Mouse (Mus musculus) layer of hippocampus, adult 2 months (tissue): ENCODE data around the gene Akr1e1. TPM values are rescaled to one million over a fixed set of nuclear protein-coding genes. Genes with fewer than 3 reads are reported as not detected.

Experiments
- DNase-seq, 2 experiments: peaks; one replicate each; pipeline ENCODE4 v3.0.0; 2022; ENCODE audit warnings: low spot score in 2 of 2
- H3K27ac ChIP-seq: fragments of 200-600 bp; 2 replicates; pipeline ENCODE4 v1.8.1; 2022
- H3K4me3 ChIP-seq: fragments of 200-600 bp; 2 replicates; pipeline ENCODE4 v1.8.1; 2022; ENCODE audit warnings: mild to moderate bottlenecking
- CTCF ChIP-seq: fragments of 200-600 bp; conservative IDR thresholded peaks from 2 replicates; pipeline ENCODE4 v1.8.1; 2022; ENCODE audit warnings: antibody characterized with exemption, mild to moderate bottlenecking, moderate library complexity
- total RNA-seq, 2 experiments: library from RNA; stranded (reverse); gene quantifications; 2 replicates each; pipeline ENCODE4 v1.2.3; 2021

Akr1e1 gene
- total RNA-seq, 2 experiments from 2014 or later: 18.1 to 24.7 TPM

- DNase-seq: no peak
- no peak overlapping the region for H3K4me3 ChIP-seq
- no peak for TF ChIP-seq CTCF
- H3K27ac ChIP-seq: no peak overlapping the region
These were observed 49.8 kb downstream of the Akr1e1 start for GRCm38 (mm10) chr13:4559143-4559542.

Other genes starting within 250 kb of the Akr1e1 start
- not detected for gene Akr1c6, start 174.9 kb downstream of the Akr1e1 start, total RNA-seq
- gene Akr1c20, start 85.8 kb downstream of the Akr1e1 start, total RNA-seq: not detected
- gene Akr1c21, start 35.1 kb downstream of the Akr1e1 start, total RNA-seq: not detected